Mouse (Mus musculus): ENCODE measurements around the gene Slco2b1.

Gene Slco2b1

DNA sequence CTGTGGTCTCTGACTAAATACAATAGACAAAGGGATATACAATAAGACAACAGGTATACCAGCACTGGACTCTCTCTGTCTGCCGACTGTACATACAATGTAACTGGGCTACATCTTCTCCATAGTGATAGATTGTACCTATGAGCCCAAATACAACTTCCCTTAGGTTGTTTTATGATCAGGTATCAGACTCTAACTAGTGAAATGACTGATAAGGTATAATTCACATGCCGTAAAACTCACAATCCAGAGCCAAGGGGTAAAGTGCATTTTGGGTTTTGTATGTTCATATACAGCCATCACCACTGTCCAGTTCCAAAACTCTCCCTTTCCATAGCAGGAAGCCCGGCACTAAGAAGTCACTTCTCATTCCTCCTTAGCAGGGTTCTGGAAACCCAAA is 17.8 kb downstream of the Slco2b1 start:
- no peak for DNase-seq (ENCODE audit: low spot score)

DNA sequence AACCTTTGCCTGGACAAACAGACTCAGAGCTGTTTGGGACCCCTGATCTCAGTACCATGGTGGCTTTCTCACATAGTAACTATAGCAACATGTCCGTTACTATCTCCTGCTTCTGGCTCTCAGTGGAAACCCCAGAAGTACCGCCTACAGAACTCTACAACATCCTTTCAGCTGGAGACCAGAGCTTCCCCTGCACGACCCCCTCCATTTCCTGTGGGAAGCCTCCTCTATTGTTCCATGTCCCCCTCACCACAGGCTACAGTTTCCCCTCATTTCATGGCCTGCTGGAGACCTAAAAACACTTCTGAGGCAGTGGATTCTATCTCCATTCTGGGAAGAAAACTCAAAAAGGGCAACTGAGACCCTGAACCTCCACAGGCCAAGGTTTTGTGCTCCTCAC is 18.7 kb downstream of the Slco2b1 start:
- no peak for DNase-seq (ENCODE audit: low spot score)

DNA sequence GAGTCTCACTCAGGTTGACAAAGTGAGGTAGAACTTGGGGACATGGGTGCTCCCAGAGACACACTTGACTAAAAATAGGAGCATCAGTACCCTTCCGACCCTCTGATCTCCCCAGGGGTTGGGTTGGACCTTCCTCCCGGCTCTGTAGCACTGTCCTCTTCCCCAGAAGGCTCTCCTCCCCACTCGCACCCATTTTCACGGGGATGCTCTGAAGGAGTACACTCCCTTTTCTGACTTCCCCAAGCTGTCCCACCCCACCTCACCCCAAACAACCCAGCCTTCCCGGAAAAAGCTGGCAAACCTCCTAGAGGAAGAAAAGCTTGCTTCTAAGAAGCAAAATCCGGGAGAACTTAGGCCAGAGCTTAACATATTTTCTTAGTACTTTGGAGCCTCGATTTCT is 20.3 kb downstream of the Slco2b1 start:
- DNase-seq (ENCODE audit: low spot score) = no peak

DNA sequence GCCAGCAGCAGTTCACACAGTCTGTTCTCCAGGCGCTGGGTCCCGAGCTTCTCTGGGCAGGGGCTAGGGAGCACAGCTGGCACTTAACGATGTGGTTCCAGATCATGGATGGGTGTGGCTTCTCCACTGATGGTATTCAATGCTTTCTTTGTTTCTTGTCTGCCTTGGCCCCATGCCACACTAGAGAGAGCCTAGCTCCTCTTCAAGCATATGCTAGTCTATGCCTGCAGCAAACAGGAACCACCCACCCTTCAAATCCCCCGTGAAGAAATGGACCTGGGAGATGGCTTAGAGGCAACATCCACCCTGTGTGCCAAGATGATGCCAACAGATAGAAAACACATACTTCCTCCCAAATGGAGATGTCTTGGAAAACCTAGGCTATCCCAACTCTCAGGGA is 27.1 kb downstream of the Slco2b1 start:
- no peak for DNase-seq (ENCODE audit: low spot score)

DNA sequence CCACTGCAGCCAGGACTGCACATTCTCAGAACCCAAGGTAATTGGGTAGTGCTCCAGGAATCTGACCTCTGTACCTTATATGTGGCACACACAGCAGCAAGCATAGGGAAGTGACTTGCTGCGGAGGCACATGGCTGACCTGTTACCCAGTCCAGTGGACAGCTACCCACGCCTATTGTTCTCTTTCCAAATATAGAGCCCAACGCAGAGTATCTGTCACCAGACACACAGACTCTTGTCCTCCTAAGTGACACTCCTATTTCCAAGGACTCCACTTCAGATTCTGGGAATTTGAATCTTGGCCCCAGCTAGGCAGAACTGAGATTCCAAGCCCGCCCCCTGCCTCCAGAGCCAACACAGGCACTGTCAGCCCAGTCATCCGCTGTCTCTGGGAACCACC is 30.4 kb downstream of the Slco2b1 start:
- DNase-seq (ENCODE audit: low spot score) = no peak

DNA sequence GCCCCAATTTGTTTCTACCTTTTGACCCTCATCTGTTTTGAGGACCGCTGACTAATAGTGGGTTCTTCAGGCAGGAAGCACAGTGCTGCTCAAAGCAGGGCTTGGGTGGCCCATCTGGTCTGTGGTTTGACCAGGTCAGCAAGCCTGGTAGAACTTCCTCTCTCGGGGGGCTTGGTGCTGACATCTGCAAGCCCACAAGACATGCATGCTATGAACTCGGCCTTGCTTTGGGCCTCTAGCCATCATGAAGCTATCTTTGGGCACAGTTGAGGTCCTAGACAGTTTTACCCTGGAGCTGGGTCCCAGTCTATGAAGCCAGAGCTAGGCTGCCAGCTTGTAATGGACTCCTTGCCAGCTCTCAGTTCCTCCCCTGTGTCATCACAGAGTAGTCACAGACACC is 36.2 kb downstream of the Slco2b1 start:
- no peak for DNase-seq (ENCODE audit: low spot score)

DNA sequence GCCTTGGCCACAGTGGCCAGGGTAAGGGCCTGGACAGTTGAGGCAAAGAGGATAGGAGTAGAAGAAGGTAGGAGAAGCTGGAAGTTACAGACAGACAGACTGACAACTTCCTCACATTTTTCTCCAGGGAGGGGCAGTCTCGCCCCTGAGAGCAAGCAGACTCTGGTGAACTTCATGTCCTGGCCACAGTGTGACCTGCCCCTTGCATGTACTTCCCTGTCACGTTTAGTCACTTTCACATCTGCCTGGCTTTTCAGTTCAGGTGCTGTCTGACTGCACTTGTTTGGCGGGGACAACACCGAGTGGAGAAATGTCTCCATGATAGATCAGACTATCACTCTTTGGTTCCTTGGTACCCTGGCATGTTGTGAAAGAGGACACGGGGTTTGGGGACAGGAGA is 36.9 kb downstream of the Slco2b1 start:
- no peak for DNase-seq (ENCODE audit: low spot score)

DNA sequence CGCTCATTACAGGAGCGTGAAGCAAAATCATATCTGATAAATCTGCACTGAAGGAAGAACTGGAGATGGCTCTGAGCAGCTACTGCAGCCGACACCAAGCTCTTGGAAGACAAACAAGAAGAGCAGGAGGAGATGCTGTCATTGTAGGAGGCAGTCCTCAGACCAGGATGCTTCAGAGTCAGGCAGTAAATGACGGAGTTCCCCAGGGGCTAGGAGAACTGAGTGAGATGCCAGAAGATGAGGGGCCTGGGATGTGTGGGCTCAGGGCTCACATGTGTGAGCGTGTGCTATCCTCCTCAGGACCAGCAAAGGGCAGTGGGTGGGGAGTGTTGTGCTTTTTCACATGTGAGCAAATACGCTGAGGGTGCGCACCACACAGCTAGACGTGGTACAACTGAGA is 38.0 kb downstream of the Slco2b1 start:
- DNase-seq (ENCODE audit: low spot score) = no peak

DNA sequence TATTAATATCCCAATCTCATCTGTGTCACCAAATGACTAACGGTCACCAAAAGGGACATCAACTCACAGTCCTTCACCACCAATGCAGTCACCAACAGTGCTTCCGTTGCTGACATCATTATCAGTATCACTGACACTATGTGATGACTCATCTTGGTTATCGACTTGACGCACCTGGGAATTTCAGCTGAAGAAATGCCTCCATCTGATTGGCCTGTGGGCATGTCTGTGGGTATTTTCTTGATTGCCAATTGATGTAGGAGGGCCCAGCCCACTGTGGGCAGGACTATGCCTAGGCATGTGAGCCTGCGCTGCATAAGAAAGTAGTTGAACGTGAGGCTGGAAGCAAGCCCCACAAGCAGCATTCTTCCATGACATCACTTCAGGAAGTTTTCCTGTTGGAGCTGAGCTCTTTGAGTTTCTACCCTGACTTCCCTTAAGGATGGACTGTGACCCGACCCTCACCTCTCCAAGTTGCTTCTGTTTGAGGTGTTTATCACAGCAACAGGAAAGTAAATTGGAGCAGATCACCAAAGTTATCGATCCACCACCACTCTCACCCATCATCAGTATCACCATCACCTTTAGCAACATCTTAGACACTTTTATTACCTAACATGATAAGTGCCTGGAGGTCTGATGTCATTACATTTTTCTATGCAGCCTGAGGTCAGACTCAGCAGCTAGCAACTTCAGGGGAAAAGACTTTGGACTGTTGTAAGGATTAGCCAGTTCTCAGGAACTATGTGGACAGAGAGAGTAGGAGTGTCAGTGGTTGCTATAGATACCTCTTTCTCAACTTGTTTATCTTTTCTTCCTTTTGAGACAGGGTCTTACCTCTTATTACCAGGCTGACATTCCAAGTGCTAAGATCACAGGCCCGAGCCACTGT is 39.4 kb downstream of the Slco2b1 start:
- no peak for DNase-seq (ENCODE audit: low spot score)

DNA sequence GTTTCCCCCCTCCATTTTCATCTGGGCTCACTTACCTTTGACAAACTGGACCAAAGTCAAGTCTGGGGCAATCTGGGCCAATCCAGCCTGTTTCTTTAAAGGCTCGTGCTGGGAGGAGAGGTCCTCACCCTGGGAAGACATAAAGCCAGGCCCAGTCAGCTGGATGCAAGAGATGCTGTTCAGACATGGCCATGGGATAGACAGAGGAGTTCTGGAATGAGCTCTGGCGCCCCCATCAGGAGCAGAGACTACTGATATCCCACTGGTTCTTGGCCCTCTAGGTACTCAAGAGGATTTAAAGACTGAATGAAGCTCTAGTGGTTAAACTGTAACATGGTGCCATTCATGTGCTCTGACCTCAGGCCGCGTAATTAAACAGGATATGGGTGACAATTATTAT is 40.2 kb downstream of the Slco2b1 start:
- DNase-seq (ENCODE audit: low spot score) = no peak

DNA sequence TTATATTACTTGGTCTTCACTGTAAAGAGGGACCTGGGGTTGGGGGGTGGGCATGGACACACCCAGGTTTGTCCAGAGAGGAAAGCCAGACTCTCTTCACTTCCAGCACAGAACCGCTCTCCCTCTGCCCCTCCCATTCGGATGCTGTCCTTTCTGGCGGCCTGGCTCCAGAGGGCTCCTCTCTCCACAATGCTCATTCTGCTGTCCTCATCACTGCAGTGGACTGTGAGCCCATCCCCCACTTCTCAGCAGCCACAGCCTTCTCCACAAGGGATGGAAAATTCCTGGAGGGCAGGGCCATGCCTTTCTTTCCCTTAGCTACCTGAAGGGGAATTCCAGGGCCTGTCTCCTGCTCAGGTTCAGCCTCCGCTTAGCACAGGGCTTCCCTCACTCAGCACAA is 42.3 kb downstream of the Slco2b1 start:
- DNase-seq (ENCODE audit: low spot score) = no peak

DNA sequence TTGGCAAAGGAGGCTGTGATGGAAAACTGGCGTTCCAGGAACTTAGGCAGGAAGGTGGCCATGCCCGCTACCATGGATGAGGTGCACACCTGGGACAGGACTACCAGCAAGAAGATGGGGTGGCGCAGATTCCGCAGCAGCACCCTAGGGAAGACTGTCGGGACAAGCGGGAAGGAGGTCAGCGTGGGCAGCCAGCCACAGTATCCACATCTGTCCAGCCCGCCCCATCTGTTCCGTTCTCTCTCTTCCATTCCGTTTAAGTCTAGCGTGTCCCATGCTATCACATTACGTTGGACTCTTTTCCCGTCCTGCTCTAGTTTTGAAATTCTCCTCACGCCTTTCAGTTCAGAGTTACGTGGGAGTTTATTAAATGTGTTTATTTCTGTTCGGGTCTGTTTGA is 44.0 kb downstream of the Slco2b1 start:
- no peak for DNase-seq (ENCODE audit: low spot score)

DNA sequence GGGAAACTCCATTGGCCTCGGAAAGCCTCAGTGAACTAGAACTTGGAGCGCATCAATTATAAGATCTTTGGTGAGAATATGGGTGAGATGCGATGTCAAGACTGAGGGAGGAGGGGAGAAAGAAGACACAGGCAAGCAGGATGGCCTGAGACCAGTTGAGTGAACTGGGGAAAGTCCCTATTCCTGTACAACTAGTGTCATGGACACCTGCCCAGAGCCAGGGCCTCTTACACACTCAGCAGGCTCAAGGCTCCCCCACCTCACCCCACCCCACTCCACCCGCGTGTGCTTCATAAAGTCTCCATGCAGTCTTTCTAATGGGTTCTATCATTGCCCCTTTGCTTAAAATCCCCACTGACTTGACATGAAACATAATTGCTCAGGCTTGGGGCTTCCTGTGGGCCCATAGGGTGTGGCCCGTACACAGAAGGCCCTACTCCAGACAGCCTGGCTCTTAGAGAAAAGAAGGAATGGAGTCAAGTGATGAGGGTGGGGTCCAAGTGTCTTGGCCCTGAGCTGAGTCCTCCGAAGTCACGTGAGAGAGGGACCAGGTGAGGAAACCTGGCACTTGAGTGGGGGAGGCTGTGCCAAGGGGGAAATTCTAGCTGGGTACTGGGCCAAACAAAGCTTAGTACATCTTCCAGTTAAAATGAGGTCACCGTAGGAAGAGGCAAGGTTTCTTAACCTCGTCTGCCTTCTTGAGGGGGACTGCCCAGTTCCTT is 45.2 kb downstream of the Slco2b1 start:
- no peak for DNase-seq (ENCODE audit: low spot score)

DNA sequence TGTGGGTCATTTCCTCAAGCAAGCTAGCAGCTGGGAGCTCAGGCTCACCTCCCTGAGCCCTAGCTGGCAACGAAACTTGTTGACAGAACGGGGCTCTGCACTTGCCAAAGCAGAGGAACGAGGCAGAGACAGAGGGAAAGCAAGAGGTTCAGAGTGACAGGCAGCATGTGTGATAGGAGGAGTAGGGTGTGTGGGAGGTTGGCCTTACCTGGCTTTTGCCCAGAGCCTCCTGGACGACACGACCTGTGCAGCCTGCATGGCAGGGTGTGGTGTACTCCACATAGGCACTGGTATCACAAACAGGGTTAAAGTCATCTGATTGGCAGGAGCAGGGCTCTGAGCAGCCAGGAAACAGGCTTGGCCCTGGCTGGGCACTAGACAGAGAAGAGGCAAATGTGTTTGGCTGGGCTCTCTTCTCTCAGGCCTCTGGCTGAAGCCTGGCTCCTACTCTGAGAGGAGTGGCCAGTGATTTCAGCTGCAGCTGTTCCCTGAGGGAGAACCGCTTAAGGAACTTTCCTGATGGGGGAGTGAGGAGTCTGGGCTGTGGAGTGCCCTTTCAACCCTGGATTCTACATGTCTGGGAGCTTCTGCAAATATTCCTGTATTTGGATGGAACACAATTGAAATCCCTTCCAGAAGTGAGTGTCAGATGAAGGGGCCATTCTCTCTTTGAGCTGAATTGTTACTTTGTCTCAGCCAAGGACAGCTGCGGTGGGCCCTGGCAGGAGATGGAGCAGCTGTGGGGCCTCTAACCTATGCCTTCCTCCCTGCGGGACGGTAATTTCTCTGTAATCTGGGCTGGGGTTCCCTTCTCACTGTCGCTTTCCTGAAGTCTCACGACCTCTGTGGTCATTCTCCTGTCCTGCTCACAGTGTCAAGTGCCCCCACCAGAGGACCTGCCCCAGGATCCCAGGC is 46.3 kb downstream of the Slco2b1 start:
- DNase-seq (ENCODE audit: low spot score) = no peak

DNA sequence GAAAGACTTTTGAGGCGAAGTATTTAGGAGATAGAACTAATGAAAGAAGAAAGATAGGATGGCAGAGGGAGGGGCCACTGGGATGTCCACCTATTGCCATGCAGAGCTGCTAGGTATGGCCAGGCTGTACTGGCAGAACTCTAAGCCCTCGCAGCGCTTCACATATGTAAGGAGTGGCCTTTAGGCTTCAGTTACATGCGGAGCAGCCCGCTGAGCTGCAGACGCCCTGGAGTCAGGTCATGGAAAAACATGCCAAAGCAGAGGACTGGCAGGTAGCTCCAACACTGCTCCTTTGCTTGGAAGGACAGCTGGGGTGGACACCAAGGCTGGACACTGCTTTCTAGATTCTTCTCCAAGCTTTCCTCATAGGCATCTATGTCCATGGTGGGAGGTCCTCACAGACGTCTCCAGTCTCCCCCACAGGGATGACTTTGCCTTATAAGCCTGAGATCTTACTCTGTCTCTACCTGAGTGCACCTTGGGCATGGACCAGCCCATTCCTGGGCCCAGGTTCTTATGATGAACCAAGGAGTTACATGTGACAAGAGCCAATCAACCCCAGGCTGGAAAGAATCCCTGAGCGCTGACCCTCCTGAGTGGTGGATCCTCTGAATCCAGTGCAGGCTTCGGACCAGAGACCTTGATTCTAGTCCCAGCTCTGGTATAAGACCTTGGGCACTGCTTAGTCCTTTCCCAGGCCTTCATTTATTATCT is 47.5 kb downstream of the Slco2b1 start:
- DNase-seq (ENCODE audit: low spot score) = no peak

DNA sequence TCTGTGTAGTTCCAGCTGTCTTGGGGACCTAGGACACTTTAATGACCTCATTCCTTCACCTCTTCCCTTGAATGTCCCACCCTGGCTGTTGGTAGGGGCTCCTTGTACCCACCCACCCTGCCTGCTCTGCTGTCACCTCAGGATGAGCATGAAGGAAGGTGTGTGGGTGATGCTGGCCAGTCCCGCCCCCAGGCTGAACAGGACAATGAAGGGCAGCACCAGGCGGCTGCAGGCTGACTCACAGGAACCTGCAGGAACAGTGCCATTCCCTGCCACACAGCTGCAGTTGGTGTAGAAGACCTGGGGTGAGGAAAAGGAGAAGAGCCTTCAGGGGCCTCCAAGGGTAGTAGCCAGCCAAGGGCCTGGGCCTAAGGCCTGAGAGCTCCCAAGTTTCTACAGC is 48.8 kb downstream of the Slco2b1 start:
- DNase-seq (ENCODE audit: low spot score) = no peak

DNA sequence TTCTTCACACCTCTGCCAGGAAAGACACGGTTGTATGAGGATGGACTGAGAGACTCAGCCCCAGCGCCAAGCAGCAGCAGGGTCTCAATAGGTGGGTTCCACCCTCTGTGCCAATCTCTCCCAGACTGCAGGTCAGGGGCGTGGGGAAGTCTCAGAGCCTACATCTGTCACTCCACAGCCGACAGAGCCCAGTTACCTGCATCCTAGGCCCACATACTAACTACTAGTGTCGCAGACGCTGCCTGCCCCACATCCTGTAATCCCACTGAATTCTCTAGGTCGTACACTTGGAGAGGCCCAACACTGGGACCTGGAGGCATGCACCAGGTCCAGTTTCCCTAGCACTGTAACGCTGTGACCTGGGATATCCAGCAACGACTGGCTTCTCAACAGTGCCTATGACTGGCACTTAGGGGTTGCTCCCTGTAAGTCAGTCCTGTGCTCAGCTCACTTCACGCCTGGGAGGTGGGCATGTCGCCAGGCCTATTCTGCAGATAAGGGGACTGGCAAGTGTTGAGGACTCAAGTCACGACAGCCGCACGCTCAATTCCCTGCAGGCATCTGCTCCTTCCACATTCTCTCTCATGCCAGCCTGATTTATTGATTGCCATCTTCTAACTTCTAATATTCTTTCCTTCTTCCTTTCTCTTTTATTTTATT is 49.4 kb downstream of the Slco2b1 start:
- no peak for DNase-seq (ENCODE audit: low spot score)

DNA sequence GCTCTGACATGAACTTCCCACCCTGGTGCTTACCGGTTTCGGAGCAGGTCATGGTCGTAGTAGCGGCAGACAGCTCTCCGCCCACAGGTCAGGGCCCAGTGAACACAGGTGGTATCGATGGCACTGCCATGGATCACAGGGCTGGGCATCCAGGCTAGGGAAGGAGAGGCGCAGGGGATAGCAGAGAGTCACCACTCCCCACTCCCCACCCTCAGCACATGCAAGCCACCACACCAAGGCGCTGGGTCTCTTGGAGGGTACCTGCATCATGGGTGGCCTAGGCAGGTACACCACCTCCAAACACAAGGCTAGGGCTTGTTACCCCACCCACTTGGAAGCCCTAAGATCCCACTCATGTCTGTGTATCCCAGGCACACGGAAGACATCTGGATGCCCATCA is 50.1 kb downstream of the Slco2b1 start:
- no peak for DNase-seq (ENCODE audit: low spot score)

DNA sequence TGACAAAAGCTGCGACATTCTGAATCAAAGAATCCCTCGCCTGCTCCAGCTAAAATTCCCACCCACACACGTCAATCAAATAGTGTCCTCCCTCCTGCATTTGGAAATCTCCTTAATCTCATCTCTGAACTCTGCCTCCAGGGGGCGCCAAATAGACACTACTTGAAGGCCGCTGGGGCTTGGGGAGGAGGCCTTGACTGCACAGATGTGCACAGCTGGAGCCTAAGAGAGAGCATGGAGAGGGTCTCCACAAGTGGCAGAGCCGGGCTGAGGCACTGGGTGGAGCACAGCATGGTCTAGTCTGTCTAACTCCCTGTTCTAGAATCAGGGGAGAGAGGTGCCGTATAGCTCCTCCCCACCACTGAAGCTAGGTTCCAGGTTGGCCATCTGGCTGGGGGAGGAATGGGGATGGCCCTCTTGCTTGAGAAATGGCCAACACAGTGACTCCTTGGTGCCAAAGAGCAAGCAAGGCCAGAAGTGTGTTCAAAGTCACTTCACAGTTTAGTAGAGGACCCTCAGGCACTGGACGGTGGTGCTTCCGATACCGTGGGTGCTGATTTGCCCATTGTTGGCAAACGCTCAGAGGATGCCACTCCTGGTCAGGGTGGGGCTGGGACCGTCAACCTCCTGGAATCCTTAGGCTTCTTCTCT is 51.6 kb downstream of the Slco2b1 start:
- DNase-seq (ENCODE audit: low spot score) = peak; percentile 80

DNA sequence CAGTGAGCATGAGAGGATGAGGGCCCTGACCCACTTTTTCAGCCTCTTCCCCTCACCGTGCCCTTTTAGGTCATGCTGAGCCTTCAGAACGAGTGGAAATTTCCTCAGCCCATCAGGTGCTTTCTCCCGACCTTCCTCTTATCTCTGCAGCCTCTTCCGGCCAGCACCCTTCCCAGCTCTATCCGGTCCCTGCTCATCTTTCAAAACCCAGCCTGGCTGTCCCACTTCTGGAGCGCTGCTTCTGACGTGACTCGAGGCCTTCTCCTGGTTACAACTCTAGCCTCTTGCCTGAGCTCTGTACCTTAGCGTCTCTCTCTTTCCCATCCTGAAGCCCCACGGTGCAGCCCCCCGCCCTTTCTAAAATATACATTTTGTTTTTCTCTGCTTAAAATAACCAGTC is 56.9 kb downstream of the Slco2b1 start:
- DNase-seq (ENCODE audit: low spot score) = no peak

DNA sequence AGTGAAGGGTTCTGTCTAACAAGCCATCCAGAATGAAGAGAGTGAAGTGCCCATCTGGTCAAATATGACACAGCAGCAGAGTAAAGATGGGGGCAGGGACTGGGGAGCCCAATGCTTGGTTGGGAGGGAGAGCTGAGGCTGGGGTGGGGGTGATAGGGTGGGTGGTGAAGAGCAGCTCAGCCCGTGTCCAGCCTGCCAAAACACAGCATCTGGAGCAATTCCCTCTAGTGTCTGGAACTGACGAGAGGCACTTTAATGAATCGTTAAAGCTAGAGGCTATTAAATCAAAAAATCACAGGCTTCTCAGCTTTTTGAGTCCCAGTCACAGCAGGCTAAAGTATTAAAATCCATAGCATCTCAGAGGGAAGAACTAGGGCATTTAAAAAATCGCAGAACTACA is 61.6 kb downstream of the Slco2b1 start:
- no peak for DNase-seq (ENCODE audit: low spot score)

All from urinary bladder, postnatal 25 days (tissue).